ENCODE assay signal across 9 mouse cellular contexts in genomic region chr16:13409530-13410163, GRCm38 (mm10).
A peak's percentile ranks its signal among the peaks of the same experiment; 100 is the strongest.
DNase-seq lines count a peak whose midpoint lies in the region; ATAC-seq lines count a peak whose summit lies in the region.
"Had no signal": no experiment of that assay in that cellular context is flagged by ENCODE, and none has a peak within 500 bp of the region (broad histone marks: within the 10 kb centered on the region; RNA-seq: fewer than 3 reads in every experiment).

No protein-coding gene starts in this region.

- no peak overlapping the region for H3K4me3 ChIP-seq in embryonic facial prominence, embryonic 15.5 days (replicated peaks)
- H3K4me3 ChIP-seq: limb, embryonic 15.5 days had no signal

- H3K9ac ChIP-seq in embryonic facial prominence, embryonic 15.5 days = no peak overlapping the region
- H3K9ac ChIP-seq: limb, embryonic 15.5 days had no signal

- WGBS in embryonic facial prominence, embryonic 15.5 days = 74% methylated on average over 4 of the region's 4 CpGs

- no peak overlapping the region for H3K27ac ChIP-seq in embryonic facial prominence, embryonic 15.5 days (replicated peaks)
- H3K27ac ChIP-seq: limb, embryonic 15.5 days had no signal

- no peaks in the 10 kb centered on the region for H3K27me3 ChIP-seq in embryonic facial prominence, embryonic 15.5 days
- H3K27me3 ChIP-seq: limb, embryonic 15.5 days had no signal

- peak; percentile 43; the same call in 1 of the 2 replicates for ATAC-seq in embryonic facial prominence, embryonic 15.5 days (ENCODE audit: insufficient number of reproducible peaks, low FRiP score, low TSS enrichment, low read depth)

- H3K36me3 ChIP-seq in embryonic facial prominence, embryonic 15.5 days = peaks cover 77% of the 10 kb centered on the region

- H3K9me3 ChIP-seq in embryonic facial prominence, embryonic 15.5 days (replicated peaks) = no peaks in the 10 kb centered on the region
- H3K9me3 ChIP-seq: limb, embryonic 15.5 days had no signal

- H3K4me2 ChIP-seq in embryonic facial prominence, embryonic 15.5 days (replicated peaks) = no peak overlapping the region
- H3K4me2 ChIP-seq: limb, embryonic 15.5 days had no signal

- DNase-seq in frontal cortex, adult 2 months (ENCODE audit: extremely low spot score in 1 of 2, low spot score in 1 of 2) = peak; percentile 33 to 82
- no peak for DNase-seq in frontal cortex, postnatal 10 days (ENCODE audit: low spot score in 2 of 2)
- DNase-seq in 3T3-L1 (ENCODE audit: low read depth, low spot score) = peak; percentile 90
- DNase-seq in WW6 (ENCODE audit: low read depth, low spot score) = peak; percentile 18
- DNase-seq in kidney, adult 18-20 months = peak; percentile 30
- peak; percentile 81 for DNase-seq in lung, postnatal 25 days (ENCODE audit: low spot score)
- DNase-seq in spleen, postnatal 10 days (ENCODE audit: low spot score in 2 of 2) = no peak

- no peaks in the 10 kb centered on the region for H3K4me1 ChIP-seq in embryonic facial prominence, embryonic 15.5 days
- H3K4me1 ChIP-seq: limb, embryonic 15.5 days had no signal

Comparison
In these comparisons a context has a peak if more than half of its experiments do, and no peak if none do; other contexts are left out.
1. DNase-seq: peak in frontal cortex, adult 2 months (2 of 2), 3T3-L1 (single experiment), WW6 (single experiment), kidney, adult 18-20 months (single experiment) and lung, postnatal 25 days (single experiment); none in frontal cortex, postnatal 10 days (0 of 2) and spleen, postnatal 10 days (0 of 2).